Mouse (Mus musculus) monocyte, adult 5-6 weeks (primary cell): ENCODE results near the gene 9430097D07Rik. TPM values are rescaled to one million over a fixed set of nuclear protein-coding genes. Genes with fewer than 3 reads are reported as not detected.
A peak's percentile ranks its signal among the peaks of the same experiment; 100 is the strongest.

Source experiments
- ATAC-seq: fragments of 153-309, 156-312 bp; replicated peaks from 2 replicates; pipeline ENCODE4 v1.8.0; 2017; ENCODE audit warnings: mild to moderate bottlenecking; ENCODE audit not compliant: low TSS enrichment, insufficient number of reproducible peaks, severe bottlenecking, poor library complexity, low FRiP score
- total RNA-seq: library from RNA; stranded (forward); fragments of 200-1000, 200-491, 200-594 nt; gene quantifications from 3 replicates; pipeline ENCODE4 v1.2.3, GENCODE M21; 2017

The 9430097D07Rik gene
- total RNA-seq, 1 experiment from 2014 or later = not detected

- no peak for ATAC-seq
Measured at GRCm38 (mm10) chr2:32599409-32599808, 23.9 kb upstream of the 9430097D07Rik start, which contains the start of gene St6galnac6. TSS of gene St6galnac6 (plus strand) at chr2:32599709.

GRCm38 (mm10) chr2:32598506-32598905 is 23.0 kb upstream of the 9430097D07Rik start:
- ATAC-seq = no peak

GRCm38 (mm10) chr2:32597699-32598098 is 22.2 kb upstream of the 9430097D07Rik start:
- no peak for ATAC-seq

GRCm38 (mm10) chr2:32597248-32597647 is 21.8 kb upstream of the 9430097D07Rik start:
- no peak for ATAC-seq

- ATAC-seq = no peak
Measured at GRCm38 (mm10) chr2:32596725-32597124, 21.2 kb upstream of the 9430097D07Rik start.

GRCm38 (mm10) chr2:32591249-32591648 is 15.8 kb upstream of the 9430097D07Rik start:
- no peak for ATAC-seq

GRCm38 (mm10) chr2:32590224-32590623 is 14.7 kb upstream of the 9430097D07Rik start:
- no peak for ATAC-seq

- no peak for ATAC-seq
Measured at GRCm38 (mm10) chr2:32589213-32589795, 13.8 kb upstream of the 9430097D07Rik start.

- peak; percentile 53 for ATAC-seq
Measured at GRCm38 (mm10) chr2:32587731-32588321, 12.3 kb upstream of the 9430097D07Rik start.

- ATAC-seq = peak; percentile 72
Measured at GRCm38 (mm10) chr2:32586871-32587351, 11.4 kb upstream of the 9430097D07Rik start, which contains the start of gene St6galnac4. TSS of gene St6galnac4 (plus strand) at chr2:32587095.

GRCm38 (mm10) chr2:32585149-32585714 is 9.7 kb upstream of the 9430097D07Rik start:
- no peak for ATAC-seq

- ATAC-seq = peak; percentile 72
Measured at GRCm38 (mm10) chr2:32582830-32583799, 7.6 kb upstream of the 9430097D07Rik start.

- no peak for ATAC-seq
Measured at GRCm38 (mm10) chr2:32581450-32582095, 6.1 kb upstream of the 9430097D07Rik start.

GRCm38 (mm10) chr2:32578146-32579046 is 2.9 kb upstream of the 9430097D07Rik start:
- no peak for ATAC-seq

GRCm38 (mm10) chr2:32576532-32576931 is 1.0 kb upstream of the 9430097D07Rik start:
- ATAC-seq = no peak

GRCm38 (mm10) chr2:32574901-32575585 is 441 bp downstream of the 9430097D07Rik start:
- no peak for ATAC-seq

- ATAC-seq = no peak
Measured at GRCm38 (mm10) chr2:32574497-32574896, 987 bp downstream of the 9430097D07Rik start, which contains the start of gene Pip5kl1. TSS of gene Pip5kl1 (plus strand) at chr2:32574797.
